Mouse (Mus musculus) E14TG2a.4 (cell line): ENCODE data around the gene Farsa.
"Not testable (repeated sequence)": the region's sequence is repeated elsewhere in the genome, so short reads cannot be mapped to it uniquely, and the experiment has no call there.

Experiments
- H3K27me3 ChIP-seq: 2 replicates; pipeline ENCODE4 v1.6.1; 2014; ENCODE audit warnings: low read length, control low read depth; ENCODE audit not compliant: insufficient read depth
- H3K36me3 ChIP-seq: 2 replicates; pipeline ENCODE4 v1.6.1; 2014; ENCODE audit warnings: low read length, control low read depth; ENCODE audit not compliant: insufficient read depth
- H3K4me1 ChIP-seq: replicated peaks from 2 replicates; pipeline ENCODE4 v1.6.1; 2014; ENCODE audit warnings: low read depth, low read length, control low read depth
- H3K4me3 ChIP-seq: replicated peaks from 2 replicates; pipeline ENCODE4 v1.5.1; 2014; ENCODE audit warnings: mild to moderate bottlenecking, low read length
- H3K9me3 ChIP-seq: 2 replicates; pipeline ENCODE4 v1.6.1; 2014; ENCODE audit warnings: low read length, control low read depth
- CTCF ChIP-seq: conservative IDR thresholded peaks from 2 replicates; pipeline ENCODE4 v1.5.1; 2014; ENCODE audit warnings: low read length
- NANOG ChIP-seq: IDR thresholded peaks from 2 replicates; pipeline ENCODE4 v1.6.1; 2014; ENCODE audit warnings: borderline replicate concordance, low read length, mixed read lengths
- POU5F1 ChIP-seq: IDR thresholded peaks from 2 replicates; pipeline ENCODE4 v1.6.1; 2014; ENCODE audit warnings: low read length, borderline replicate concordance

Farsa gene

GRCm38 (mm10) chr8:84814555-84815441, 42.0 kb upstream of the Farsa start:
- H3K27me3 ChIP-seq, result peaks cover 35% of the 10 kb centered on the region
- TF ChIP-seq NANOG (no peak), CTCF (no peak), POU5F1 (no peak)

GRCm38 (mm10) chr8:84815547-84815946, 41.2 kb upstream of the Farsa start:
- TF ChIP-seq CTCF (peak; percentile 97), POU5F1 (no peak), NANOG (no peak)
- H3K4me3 ChIP-seq, result peak overlapping the region; percentile 52
- H3K9me3 ChIP-seq, result no peaks in the 10 kb centered on the region
- peaks cover 35% of the 10 kb centered on the region for H3K27me3 ChIP-seq
- H3K36me3 ChIP-seq, result no peaks in the 10 kb centered on the region
- peaks cover 30% of the 10 kb centered on the region for H3K4me1 ChIP-seq

More at GRCm38 (mm10) chr8:84814555-84815441, 42.0 kb upstream of the Farsa start:
- Histone ChIP-seq H3K4me3 (peak overlapping the region; percentile 26; the same call in 1 of the 2 replicates), H3K36me3 (no peaks in the 10 kb centered on the region), H3K4me1 (peaks cover 30% of the 10 kb centered on the region), H3K9me3 (no peaks in the 10 kb centered on the region)

- Histone ChIP-seq H3K9me3 (no peaks in the 10 kb centered on the region), H3K4me3 (peak overlapping the region; percentile 52), H3K27me3 (peaks cover 35% of the 10 kb centered on the region), H3K4me1 (peaks cover 29% of the 10 kb centered on the region), H3K36me3 (no peaks in the 10 kb centered on the region)
- TF ChIP-seq NANOG, result no peak
- TF ChIP-seq POU5F1, result no peak
Observed at GRCm38 (mm10) chr8:84816117-84816516, 40.7 kb upstream of the Farsa start.

- Histone ChIP-seq H3K36me3 (no peaks in the 10 kb centered on the region), H3K4me1 (peaks cover 36% of the 10 kb centered on the region), H3K9me3 (no peaks in the 10 kb centered on the region), H3K27me3 (no peaks in the 10 kb centered on the region), H3K4me3 (0 out of 2 replicates have a peak within 1 kb of the TSS, but pooled peaks have one; percentile 1)
- TF ChIP-seq CTCF, result no peak
- no peak for TF ChIP-seq POU5F1
- TF ChIP-seq NANOG, result no peak
Observed at GRCm38 (mm10) chr8:84822723-84823122, 34.1 kb upstream of the Farsa start, which contains the start of gene Dand5. Dand5 (minus strand) TSS chr8:84822823.

- Histone ChIP-seq H3K9me3 (no peaks in the 10 kb centered on the region), H3K4me1 (peaks cover 43% of the 10 kb centered on the region)
- TF ChIP-seq CTCF, result peak; percentile 59
- no peak for TF ChIP-seq POU5F1
Observed at GRCm38 (mm10) chr8:84823653-84824052, 33.1 kb upstream of the Farsa start.

GRCm38 (mm10) chr8:84825636-84826035, 31.2 kb upstream of the Farsa start:
- no peaks in the 10 kb centered on the region for H3K9me3 ChIP-seq
- peaks cover 49% of the 10 kb centered on the region for H3K4me1 ChIP-seq
- no peaks in the 10 kb centered on the region for H3K27me3 ChIP-seq

More at GRCm38 (mm10) chr8:84823653-84824052, 33.1 kb upstream of the Farsa start:
- Histone ChIP-seq H3K36me3 (peaks cover 2% of the 10 kb centered on the region; the same call in 1 of the 2 replicates), H3K27me3 (no peaks in the 10 kb centered on the region), H3K4me3 (no peak overlapping the region)

GRCm38 (mm10) chr8:84826518-84826917, 30.3 kb upstream of the Farsa start:
- peaks cover 53% of the 10 kb centered on the region for H3K4me1 ChIP-seq
- not testable (repeated sequence) for H3K4me3 ChIP-seq, H3K36me3 ChIP-seq, H3K9me3 ChIP-seq, H3K27me3 ChIP-seq

More at GRCm38 (mm10) chr8:84825636-84826035, 31.2 kb upstream of the Farsa start:
- Histone ChIP-seq H3K36me3 (peaks cover 5% of the 10 kb centered on the region; the same call in 1 of the 2 replicates), H3K4me3 (no peak overlapping the region)
- TF ChIP-seq CTCF (no peak), POU5F1 (no peak), NANOG (no peak)

GRCm38 (mm10) chr8:84831490-84831889, 25.3 kb upstream of the Farsa start, which contains the start of gene Gadd45gip1:
Gadd45gip1 (plus strand) TSS chr8:84831522.
- no peaks in the 10 kb centered on the region for H3K9me3 ChIP-seq
- peaks cover 38% of the 10 kb centered on the region for H3K36me3 ChIP-seq
- TF ChIP-seq CTCF (peak; percentile 62), POU5F1 (no peak)
- H3K27me3 ChIP-seq, result no peaks in the 10 kb centered on the region
- peaks cover 52% of the 10 kb centered on the region for H3K4me1 ChIP-seq
- peak within 1 kb of the TSS; percentile 97 for H3K4me3 ChIP-seq
